Mouse (Mus musculus): ENCODE data around the gene Gm6583. TPM values are rescaled to one million over a fixed set of nuclear protein-coding genes. Genes with fewer than 3 reads are reported as not detected.

The Gm6583 gene
- total RNA-seq, 1 experiment from 2014 or later = not detected

DNA sequence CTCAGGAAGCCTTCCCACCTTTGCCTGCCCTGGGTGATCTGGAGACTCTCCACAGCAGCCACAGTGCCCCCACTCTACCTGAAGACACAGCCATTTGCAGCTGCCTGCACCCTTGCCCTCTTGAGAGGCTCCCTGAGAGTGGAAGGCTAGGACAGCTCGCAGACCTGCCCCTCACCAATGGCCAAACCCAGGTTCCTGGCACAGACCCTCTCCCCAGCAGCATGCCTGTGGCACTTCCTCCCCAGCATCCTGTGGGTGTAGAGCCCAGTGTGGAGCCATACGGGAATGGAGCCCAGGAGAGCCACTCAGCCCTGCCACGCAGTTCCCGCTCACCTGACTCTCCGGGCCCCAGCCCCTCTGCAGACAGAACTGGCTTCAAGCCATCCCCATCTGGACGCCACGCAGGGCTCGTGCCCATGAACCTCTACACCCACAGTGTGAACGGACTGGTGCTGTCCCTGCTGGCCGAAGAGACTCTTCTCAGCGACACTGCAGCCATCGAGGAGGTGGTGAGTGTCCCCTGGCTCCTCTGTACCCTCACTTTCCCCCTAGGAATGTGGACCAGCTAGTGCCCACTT is 14.5 kb upstream of the Gm6583 start:
- ATAC-seq (replicated peaks; ENCODE audit: insufficient number of reproducible peaks, low FRiP score, low TSS enrichment, poor library complexity, severe bottlenecking) = no peak

DNA sequence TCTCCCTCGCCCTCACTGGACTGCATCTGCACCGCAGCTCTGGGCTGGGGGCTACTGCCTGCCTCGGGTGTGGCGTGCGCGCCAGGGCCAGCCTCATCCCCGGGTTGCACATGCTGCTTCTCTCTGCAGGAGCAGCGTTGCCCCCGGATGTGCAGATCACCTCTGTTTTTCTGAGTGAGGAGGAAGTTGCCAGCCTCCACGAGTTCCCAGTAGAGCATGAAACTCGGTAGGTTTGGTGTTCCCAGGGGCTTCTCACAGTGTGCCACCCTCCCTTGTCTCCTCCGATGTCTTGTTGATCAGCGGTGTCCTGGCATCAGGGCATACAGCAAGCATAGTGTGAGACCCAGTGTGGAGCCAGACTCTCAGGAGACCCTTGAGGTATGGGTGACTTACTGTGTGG is 13.5 kb upstream of the Gm6583 start:
- ATAC-seq (replicated peaks; ENCODE audit: insufficient number of reproducible peaks, low FRiP score, low TSS enrichment, poor library complexity, severe bottlenecking) = no peak

DNA sequence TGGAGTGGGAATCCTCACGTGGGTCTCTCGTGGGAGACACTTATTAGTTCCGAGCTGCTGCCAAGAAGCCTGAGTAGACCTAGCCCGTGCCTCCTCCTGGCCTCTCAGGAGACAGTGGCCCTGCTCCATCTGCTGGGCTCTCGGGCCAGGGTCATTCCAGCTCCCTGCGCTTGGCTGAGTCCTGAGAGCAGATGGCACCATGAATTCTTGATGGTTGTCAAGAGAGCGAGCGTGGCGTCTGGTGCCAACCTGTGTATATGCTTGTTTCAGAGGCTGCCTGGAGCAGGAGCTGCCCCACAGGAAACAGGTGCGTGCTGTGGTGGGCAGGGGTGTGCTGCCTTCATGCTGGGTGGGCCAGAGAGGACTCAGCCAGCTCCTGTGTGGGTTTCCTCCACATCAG is 12.8 kb upstream of the Gm6583 start:
- no peak for ATAC-seq (replicated peaks; ENCODE audit: insufficient number of reproducible peaks, low FRiP score, low TSS enrichment, poor library complexity, severe bottlenecking)

DNA sequence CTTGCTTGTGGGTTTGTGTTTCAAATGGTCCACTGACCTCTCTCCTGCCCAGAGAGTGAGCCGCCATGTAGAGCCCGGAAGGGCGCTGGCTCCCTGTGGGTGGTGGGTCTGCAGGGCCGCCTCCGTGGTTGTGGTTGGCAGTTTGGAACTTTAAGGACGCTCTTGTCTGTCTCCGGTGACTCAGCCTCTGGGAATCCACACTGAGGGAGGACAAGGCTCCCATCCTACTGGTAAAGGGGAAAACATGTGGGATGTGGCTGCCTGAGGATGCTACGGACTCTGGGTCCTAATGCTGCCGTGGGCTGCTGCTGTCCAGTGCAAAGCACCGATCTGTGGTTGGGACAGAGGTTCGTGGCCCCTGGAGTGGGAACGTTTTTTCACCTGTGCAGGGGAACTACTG is 12.1 kb upstream of the Gm6583 start:
- no peak for ATAC-seq (replicated peaks; ENCODE audit: insufficient number of reproducible peaks, low FRiP score, low TSS enrichment, poor library complexity, severe bottlenecking)

DNA sequence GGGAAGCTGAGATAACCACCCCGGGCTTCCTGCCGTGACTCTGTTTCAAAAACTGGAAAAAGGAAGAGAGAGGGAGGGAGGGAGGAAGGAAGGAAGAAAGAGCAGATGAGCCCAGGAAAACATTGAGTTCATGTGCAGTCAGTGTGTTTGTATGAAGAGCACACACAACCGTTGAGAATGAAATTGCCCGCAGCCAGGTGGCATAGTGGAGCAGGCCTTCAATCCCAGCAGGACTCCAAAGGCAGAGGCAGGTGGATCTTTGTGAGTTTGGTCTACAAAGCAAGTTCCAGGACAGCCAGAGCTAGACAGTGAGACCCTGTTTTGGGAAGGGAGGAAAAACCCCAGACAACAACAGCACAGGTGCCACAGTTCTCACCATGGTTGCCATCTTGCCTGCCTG is 11.5 kb upstream of the Gm6583 start:
- ATAC-seq (replicated peaks; ENCODE audit: insufficient number of reproducible peaks, low FRiP score, low TSS enrichment, poor library complexity, severe bottlenecking) = no peak

DNA sequence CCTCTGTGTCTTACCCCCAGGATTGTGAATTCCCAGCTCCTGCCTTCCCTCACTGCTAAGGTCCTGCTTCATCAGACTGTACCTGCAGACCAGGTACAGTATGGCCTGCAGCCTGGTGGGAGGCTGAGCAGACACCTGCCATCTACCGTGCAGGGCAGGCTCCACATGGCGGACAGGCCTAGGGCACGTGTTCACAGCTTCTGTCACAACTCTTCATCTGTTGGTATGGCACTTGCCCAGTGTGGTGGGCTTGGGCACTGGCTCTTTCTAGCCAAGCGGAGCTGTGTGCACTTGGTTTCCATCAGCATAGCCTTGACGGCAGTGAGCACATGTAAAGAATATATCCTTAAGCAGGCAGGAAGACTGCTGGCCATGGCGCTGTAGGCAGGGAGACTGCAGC is 11.0 kb upstream of the Gm6583 start:
- ATAC-seq (replicated peaks; ENCODE audit: insufficient number of reproducible peaks, low FRiP score, low TSS enrichment, poor library complexity, severe bottlenecking) = no peak

DNA sequence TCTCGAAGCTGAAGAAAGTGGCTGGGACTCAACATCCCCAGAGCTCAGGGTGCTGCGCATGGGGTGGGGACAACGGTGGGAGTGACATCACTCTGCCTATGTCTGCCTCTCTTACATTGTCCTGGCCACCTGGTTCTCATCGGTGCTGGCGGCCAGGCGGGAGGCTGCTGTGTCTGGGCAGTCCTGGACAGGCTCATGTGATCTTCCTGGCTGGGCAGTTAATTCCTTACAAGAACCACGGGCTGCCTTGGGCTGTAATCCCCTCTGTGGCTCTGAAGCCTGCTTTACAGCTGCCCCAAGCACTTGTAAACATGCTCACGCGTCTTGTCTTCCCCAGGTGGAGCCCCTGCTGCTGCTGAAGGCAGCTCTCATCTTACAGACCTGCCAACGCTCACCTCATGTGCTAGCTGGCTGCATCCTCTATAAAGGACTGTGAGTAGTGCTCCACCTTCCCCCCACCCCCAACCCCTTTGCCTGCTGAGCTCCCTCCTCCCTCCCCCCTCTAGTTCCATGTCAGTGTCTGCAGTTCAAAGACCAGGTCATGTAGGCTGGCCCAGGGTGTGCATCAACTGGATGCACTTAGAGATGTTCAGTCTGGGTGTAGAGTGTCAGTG is 8.5 kb upstream of the Gm6583 start:
- no peak for ATAC-seq (replicated peaks; ENCODE audit: insufficient number of reproducible peaks, low FRiP score, low TSS enrichment, poor library complexity, severe bottlenecking)

DNA sequence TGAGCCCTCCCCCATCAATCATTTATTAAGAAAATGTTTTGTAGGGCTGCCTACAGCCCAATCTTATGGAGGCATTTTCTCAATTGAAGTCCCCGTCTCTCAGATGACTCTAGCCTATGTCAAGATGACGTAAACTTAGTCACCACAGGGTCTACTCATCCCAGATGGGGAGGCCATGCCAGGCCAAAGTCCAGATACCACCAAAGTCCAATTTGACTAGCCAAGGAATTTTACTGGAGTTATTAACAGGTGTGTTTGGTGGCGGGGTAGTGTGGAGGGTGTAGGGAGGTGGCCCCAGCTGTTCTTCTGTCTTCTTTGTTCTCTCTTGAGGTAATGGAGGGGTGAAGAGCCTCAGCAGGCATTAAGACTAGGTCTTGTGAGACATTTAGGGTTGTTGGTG is 4.2 kb upstream of the Gm6583 start:
- no peak for ATAC-seq (replicated peaks; ENCODE audit: insufficient number of reproducible peaks, low FRiP score, low TSS enrichment, poor library complexity, severe bottlenecking)

DNA sequence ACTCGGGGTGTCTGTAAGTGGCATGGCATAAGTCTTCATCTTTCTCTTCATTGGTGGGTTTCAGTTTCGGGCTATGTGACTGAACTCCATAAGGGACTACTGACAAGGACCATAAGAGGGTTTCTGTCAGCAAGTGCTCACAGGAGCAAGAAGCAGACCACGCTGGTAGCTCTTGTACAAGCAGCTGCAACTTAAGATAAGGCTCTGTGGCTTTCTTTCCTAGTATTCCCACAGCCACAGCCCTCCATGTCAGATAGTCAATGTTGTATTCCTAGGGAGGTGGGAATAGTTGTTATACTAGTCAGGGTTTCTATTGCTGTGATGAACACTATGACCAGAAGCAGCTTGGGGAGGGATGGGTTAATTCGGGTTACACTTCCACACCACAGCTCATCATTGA is 3.7 kb upstream of the Gm6583 start:
- no peak for ATAC-seq (replicated peaks; ENCODE audit: insufficient number of reproducible peaks, low FRiP score, low TSS enrichment, poor library complexity, severe bottlenecking)

DNA sequence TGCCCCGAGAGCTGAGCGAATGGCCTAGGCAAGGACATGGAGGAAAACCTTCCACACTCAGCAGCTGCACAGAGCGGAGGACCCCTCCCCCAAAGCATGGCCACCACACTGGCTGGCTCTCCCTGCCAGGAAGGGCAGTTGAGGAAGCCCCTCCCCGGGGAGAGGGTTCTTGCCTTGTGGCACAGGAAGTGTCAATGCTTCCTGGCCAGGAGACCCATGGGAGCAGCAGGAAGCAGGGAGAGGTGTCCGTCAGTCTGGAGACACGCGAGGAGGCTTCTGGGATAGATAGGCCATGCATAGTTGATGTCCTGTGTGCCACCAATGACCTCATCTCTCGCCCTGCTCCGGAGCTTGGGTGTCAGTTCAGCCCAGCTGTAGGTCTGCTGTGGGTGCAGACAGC is 489 bp upstream of the Gm6583 start:
- ATAC-seq (replicated peaks; ENCODE audit: insufficient number of reproducible peaks, low FRiP score, low TSS enrichment, poor library complexity, severe bottlenecking) = no peak

DNA sequence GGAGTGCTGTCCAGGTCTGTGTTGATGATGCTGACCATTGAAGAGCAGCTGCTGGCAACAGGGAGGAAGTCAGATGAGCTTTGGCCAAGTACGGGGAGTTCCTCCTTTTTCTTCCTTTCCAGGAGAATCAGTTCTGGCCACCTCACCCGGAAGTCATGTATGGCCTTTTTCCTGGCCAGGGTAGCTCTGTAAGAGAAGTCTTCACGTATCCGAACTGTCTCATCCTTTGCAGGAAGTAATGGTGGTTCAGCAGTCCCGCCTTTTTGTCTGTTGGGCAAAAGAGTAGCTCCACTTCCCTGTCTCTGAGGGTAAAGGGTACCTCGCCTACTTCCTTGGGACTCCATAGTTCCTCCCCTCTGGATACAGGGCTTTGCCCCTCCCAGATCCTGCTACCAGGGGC is 340 bp downstream of the Gm6583 start:
- peak; percentile 24; the same call in 1 of the 2 replicates for ATAC-seq (replicated peaks; ENCODE audit: insufficient number of reproducible peaks, low FRiP score, low TSS enrichment, poor library complexity, severe bottlenecking)

DNA sequence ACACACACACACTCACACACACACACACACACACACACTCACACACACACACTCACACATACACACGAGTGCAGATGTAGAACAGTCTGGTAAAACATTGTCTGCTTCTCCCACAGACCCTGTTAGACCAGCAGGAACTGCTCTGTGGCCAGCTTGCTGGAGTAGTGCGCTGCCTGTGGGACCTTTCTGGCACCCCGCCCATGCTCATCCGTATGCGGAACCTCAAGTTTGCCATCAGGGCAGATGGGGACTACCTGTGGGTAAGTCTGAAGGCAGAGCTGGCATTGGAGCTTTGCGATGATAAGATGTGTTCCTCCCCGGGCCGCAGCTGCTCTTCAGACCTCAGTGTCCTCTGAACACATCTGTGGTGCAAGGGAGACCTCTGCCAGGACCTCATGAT is 6.7 kb downstream of the Gm6583 start:
- no peak for ATAC-seq (replicated peaks; ENCODE audit: insufficient number of reproducible peaks, low FRiP score, low TSS enrichment, poor library complexity, severe bottlenecking)

DNA sequence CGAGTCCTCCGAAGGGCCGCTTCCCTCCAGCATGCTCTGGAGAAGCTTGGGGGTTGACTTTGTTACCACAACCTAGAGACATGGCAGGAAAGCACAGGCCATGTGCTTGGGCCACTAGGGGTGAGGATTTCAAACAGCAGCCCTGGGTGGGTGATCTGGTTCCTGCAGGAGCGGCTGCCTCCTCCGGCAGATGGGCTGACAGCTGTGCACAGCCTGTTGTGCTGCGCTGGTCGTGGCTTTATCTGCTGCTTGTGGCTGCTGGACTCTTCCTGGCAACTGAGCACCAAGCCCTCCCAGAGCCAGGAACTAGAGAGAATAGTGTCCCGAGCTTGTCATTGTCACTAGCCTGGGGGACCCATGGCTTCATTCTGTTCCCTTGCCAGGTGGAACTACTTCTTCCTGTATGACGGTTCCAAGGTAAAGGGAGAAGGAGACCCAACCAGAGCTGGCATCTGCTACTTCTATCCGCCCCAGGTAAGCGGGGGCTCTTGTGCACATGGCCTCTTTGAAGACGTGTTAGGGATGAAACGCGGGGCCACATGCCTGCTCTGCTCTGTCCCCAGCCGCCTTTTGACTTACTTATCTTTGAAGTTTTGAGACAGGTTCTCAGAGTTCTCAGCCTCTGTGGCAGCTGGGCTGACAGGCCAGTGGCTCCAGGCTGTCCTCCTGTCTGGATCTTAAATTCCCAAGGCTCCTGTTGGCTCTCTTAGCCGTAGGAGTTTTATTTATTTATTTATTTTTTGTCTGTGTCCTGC is 9.4 kb downstream of the Gm6583 start:
- no peak for ATAC-seq (replicated peaks; ENCODE audit: insufficient number of reproducible peaks, low FRiP score, low TSS enrichment, poor library complexity, severe bottlenecking)

DNA sequence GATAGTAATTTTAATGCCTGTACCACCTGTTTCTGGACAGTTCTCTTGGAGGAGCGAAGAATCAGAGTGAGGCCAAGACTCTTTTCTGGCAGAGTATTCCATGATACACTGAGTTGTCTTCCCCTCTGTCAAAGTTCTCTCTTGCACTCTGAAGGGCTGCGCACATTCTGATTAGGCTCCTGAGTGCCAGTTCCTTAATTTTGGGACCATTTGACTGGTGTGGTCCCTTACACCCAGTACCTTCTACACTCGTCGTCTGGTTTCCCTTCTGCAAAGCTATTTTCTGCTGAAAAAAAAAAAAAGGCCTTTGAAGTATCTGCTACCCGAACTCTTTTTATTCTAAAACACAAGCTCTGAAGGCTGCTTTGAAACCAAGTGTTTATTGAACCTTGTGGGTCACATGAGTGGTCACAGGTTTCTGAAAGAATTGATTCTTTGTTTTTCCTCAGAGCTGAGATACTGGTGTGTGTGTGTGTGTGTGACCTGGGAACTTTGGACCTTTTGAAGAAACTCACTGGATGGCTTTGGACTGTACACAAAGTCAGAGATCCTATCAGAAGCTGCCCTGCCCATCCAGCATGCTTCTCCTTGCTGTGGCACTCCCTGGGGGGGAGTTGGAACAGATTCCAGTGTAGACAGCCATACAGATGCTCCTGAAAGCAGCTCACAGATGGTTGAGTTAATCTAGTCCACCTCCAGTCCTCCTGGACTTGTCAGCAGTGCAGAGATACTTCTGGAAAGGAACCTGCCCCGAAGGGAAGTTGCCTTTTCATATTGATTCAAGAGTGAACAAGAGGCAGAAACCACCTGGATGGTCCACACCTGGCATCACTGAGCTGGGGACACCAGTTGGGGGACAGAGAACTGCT is 11.5 kb downstream of the Gm6583 start:
- no peak for ATAC-seq (replicated peaks; ENCODE audit: insufficient number of reproducible peaks, low FRiP score, low TSS enrichment, poor library complexity, severe bottlenecking)

DNA sequence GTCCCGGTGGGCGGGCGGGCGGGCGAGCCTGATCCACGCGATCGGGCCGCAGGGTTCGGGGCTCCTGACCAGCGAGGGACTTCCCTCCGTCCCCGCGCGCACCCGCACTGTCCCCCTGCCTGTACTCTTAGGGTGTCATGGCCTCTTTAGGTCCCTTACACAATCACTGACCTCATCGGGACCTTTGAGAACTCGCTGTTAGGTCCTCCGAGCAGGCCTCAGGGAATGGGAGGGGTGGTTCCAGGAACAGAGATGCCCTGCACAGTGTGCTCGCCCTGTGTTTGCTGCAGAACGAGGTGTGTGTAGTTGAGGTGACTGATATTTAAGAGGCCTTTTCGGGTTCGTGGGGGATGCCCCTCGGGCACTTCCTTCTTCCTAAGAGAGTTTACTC is 12.6 kb downstream of the Gm6583 start:
- ATAC-seq (replicated peaks; ENCODE audit: insufficient number of reproducible peaks, low FRiP score, low TSS enrichment, poor library complexity, severe bottlenecking) = peak; percentile 60

DNA sequence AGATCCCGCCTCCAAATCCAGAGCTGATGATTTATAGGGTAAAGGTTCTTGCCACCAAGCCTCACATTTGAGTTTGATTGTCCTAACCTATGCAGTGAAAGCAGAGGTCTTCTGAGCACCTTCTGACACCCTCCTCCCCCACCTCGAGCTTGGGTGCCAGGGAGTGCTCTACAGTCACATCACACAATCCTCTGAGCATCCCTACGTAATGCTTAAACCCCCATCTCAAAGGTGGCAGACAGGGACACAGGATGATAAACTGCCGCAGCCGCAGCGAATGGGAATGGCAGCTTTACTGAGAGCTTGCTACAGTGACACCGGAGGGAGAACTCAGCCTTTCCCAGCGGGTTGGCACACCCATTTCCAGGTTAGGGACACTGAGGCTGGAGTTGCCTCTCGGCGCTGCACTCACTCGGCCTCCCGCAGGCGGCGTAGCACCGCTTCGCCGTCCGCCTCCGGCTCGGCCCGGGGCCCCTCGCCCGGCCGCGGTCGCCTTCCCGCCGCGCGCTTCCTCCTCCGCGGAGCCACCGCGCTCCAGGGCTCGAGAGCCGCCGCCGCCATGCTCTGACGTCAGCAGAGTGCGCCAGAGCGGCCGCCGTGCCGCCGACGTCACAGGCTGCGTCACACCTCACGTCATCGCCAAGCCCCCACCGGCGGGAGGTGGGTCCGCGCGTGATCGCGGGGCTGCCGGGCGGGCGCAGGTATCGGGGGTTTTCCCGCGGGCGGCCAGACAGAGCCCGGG is 13.2 kb downstream of the Gm6583 start, which contains the start of the genes Srrd and Hps4:
Gene Srrd (minus strand): TSS at position 578 of the 742 bp plus-strand sequence.
Gene Hps4 (plus strand): TSS at position 621 of the 742 bp plus-strand sequence.
- peak; percentile 25; the same call in 1 of the 2 replicates for ATAC-seq (replicated peaks; ENCODE audit: insufficient number of reproducible peaks, low FRiP score, low TSS enrichment, poor library complexity, severe bottlenecking)

DNA sequence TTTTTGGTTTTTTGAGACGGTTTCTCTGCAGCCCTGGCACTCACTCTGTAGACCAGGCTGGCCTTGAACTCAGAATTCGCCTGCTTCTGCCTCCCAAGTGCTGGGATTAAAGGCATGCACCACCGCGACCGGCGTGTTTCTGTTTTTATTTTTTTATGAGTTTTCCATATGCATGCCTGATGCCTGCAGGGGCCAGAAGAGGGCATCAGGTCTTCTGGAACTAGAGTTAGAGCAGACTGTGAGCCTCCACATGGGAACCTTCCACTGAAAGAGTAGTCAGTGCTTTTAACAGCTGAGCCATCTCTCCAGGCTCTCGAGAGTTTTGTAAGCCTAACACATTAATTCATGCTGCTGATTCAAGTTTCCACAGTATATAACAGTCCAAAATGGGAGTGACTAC is 16.6 kb downstream of the Gm6583 start:
- ATAC-seq (replicated peaks; ENCODE audit: insufficient number of reproducible peaks, low FRiP score, low TSS enrichment, poor library complexity, severe bottlenecking) = no peak

DNA sequence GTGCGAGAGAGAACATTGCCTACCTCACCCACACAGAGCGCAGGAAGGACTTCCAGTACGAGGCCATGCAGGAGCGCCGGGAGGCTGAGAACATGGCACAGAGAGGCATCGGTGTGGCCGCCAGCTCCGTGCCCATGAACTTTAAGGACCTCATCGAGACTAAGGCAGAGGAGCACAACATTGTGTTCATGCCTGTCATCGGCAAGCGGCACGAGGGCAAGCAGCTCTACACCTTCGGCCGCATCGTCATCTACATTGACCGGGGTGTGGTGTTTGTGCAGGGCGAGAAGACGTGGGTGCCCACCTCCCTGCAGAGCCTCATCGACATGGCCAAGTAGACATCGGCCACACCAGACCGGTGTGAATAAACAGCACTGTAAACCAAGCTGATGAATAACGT is 18.8 kb downstream of the Gm6583 start:
- ATAC-seq (replicated peaks; ENCODE audit: insufficient number of reproducible peaks, low FRiP score, low TSS enrichment, poor library complexity, severe bottlenecking) = no peak

DNA sequence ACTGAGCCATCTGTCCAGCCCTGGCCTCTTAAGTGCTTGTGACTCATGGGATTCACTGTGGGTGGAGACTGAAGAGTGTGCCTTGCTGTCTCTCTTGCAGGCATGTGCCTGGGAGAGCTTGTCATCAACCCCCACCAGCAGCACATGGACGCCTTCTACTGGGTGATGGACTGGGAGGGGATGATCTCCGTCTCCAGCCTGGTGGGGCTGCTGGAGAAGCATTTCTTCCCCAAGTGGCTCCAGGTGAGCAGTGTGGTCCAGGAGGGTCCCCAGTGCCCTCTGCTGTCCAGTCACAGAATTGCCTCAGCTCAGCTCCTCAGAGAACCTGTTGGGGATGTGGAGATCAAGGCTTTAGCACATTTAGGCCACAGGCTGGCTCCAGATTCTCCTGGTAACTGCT is 20.4 kb downstream of the Gm6583 start:
- peak; percentile 36; the same call in 1 of the 2 replicates for ATAC-seq (replicated peaks; ENCODE audit: insufficient number of reproducible peaks, low FRiP score, low TSS enrichment, poor library complexity, severe bottlenecking)
